Mouse (Mus musculus) layer of hippocampus, adult 18-20 months (tissue): ENCODE measurements around the gene Cd44. TPM values are rescaled to one million over a fixed set of nuclear protein-coding genes. Genes with fewer than 3 reads are reported as not detected.

ENCODE experiments used
- DNase-seq, 2 experiments: peaks; one replicate each; pipeline ENCODE4 v3.0.0; 2022; ENCODE audit warnings: low spot score in 2 of 2
- total RNA-seq, 2 experiments: library from RNA; stranded (reverse); gene quantifications; 2 replicates each; pipeline ENCODE4 v1.2.3; 2021

The Cd44 gene
- total RNA-seq, 2 experiments from 2014 or later: 3.5 to 4.0 TPM

GRCm38 (mm10) chr2:102873848-102874247 lies 27.6 kb downstream of the Cd44 start:
- DNase-seq: no peak

- DNase-seq: no peak
Measured at GRCm38 (mm10) chr2:102873194-102873593, 28.3 kb downstream of the Cd44 start.

DNA sequence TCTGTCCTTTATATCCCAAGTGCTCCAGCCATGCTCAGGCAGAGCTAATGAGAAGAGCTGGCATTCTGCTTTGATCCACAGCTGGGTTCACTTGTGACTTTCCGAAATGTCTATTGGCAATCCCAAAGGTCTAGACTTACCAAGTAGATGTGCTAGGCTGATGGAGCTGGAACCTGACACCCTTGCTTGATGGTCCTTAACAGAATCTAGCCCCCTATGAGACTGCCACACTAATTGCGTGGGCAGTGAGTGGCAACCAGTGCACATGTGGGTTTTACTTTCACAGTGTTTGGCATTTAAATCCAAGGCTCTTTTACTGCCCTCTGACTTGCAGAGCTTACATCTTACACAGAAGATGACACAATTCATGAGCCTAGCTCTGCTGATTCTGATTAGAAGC lies 29.0 kb downstream of the Cd44 start:
- no peak for DNase-seq

GRCm38 (mm10) chr2:102868444-102868843 lies 33.0 kb downstream of the Cd44 start:
- no peak for DNase-seq

DNA sequence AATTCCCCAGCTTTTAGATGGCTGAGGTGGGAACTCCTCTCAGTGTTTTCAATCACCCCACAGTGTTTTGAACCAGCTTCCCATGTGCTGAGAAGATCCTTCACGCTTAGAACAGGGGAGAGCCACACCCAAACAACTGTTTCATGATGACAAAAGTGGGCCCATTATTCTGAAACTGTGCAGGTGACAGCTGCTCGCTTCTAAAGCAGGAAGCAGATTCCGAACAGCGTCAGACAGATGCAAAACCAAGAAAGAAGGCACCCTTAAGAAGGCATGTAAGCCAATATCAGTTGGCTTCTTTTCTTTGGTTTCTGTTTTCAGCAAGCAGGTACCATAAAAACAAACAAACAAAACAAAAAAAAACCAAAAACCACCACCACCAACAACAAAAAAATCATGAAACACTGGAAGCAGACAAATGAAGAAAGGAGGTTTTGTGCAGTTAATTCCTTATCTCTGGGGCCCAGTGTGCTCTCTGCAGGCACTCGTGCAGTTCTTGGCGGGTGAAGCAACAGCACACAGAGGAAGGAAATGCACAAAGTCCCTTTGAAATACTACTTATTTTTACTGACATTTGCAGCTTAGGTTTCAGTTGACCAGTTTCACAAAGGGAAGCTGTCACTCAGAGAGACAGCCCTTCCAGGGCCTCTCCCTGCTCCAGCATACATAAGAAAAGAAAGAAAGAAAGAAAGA lies 33.9 kb downstream of the Cd44 start:
- no peak for DNase-seq

GRCm38 (mm10) chr2:102866594-102866993 lies 34.9 kb downstream of the Cd44 start:
- DNase-seq: no peak

DNA sequence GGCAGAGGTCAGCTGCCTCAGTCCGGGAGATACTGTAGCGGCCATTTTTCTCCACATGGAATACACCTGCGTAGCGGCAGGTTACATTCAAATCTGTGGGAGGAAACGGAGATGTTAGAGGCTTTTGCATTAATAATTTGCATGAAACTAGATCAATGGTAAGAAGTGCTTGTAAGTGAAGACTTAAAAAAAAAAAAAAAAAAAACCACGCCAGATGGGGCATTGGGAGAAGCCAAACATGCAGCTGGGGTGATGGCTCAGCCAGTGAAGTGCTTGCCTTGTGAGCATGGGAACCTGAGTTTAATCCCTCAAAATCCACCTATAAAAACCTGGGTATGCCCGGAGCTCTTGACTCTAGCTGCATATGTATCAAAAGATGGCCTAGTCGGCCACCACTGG lies 36.1 kb downstream of the Cd44 start:
- DNase-seq: no peak

- no peak for DNase-seq
Measured at GRCm38 (mm10) chr2:102864695-102865353, 36.6 kb downstream of the Cd44 start.

DNA sequence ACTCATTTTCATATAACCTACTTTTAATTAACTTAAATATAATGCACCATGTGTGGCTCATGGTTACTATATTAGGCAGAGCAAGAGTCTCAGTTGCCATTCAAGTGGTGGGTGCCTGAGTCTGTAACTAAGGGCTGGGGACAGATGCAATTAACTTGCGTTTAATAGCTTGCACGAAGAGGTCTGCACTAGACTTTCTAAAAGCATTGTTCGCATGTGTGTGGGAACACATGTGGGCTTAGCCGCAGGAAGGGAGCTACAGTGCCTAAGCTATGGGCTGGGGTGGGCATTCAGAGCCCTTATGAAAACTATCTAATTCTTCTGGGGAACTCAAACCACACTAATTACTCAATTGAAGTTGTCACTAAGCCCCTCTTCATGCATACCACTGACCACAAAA lies 37.4 kb downstream of the Cd44 start:
- DNase-seq: no peak

DNA sequence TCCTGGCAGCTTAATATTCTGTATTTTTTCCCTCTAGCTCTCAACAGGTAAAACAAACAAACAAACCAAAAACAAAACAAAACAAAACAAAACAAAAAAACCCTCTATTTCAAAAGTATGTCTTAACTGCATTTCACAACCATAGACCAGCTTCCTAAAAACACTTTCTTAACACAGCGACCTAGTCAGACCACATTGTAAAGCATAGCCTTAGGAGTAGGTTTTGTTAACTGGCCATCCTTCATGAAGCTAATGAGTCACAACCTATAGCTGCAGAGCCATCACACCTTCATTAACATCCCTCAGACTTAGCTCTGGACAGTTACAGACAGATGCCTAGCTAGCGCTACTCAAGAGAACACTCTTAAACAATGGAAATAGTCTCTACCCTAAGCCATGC lies 37.9 kb downstream of the Cd44 start:
- DNase-seq: no peak

DNA sequence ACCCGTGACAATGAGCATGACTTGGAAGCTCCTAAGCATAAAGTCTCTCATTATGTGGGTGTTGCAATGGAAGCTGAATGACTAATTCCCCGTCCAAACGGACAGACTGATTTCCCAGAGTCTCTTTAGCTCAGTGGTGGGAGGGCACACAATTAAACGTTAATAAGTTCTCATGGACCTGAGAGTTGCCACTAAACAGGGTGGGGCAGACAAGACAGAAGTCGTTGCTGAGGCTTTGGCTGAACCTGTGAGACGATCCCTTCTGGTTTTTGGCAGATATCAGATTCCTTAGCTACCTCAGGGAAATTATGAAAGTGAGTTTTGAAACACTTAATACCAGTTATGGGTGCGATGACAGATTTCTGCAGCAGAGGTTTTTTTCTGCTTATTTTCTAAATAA lies 38.8 kb downstream of the Cd44 start:
- no peak for DNase-seq

DNA sequence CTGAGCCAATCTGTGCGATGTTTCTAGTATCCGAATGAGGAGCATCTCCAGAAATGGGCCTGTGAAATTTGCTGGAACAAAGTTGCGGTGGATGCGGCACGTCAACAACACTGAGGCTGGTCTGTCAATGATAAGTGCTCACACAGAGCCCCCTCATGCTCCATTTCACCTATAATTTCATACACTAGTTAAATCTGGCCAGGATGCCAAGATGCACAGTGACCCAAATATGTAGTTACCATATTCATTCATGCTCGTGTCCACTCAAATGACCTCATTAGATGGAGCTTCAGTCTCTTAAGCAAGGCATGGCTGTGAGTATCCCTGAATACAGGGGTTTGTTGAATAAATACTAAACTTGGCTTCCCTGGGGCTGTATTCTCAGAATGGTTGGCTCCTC lies 43.2 kb downstream of the Cd44 start:
- DNase-seq: no peak

DNA sequence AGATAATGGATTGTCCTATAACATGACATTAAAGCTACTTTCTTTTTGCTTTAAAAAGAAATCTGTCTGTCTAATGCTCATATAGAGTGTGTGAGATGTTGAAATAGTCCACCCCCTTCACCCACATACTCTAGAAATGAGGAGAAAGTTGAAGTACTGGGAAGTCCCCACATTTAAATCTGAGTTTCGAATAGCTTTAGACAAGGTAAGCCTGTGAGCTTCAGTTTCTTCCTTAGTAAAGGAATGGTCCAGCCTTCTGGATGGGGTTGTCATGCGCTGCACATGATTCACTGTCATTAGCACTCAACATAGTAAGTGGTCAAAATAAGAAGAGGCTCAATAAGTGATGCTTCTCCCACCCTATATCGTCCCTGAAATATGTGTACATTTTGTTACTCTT lies 48.2 kb downstream of the Cd44 start:
- no peak for DNase-seq

DNA sequence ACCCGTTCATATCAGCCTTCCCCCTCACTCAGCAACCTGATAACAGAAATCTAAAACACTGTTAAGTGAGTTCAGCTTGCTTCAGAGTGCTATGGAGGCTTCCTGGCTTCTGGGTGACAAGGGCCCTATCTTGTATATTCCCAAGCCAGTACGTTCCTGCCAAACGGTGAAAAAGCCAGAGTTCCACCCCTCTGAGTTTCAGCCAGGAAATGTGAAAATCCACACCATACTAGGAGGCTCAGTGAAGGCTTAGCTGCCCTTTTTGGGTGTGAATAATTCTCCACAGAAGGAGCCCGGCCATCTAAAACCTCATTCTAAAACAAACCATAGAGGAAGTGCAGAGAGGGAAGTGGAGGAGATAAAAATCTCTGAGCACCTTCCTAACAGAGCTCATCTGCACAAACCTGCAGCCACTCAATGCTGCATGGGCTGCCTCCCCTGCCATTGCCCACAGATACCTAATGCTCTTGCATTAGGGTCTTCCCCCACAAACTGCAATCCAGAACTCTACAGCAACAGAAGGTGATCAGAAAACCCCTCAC lies 49.5 kb downstream of the Cd44 start:
- DNase-seq: no peak

DNA sequence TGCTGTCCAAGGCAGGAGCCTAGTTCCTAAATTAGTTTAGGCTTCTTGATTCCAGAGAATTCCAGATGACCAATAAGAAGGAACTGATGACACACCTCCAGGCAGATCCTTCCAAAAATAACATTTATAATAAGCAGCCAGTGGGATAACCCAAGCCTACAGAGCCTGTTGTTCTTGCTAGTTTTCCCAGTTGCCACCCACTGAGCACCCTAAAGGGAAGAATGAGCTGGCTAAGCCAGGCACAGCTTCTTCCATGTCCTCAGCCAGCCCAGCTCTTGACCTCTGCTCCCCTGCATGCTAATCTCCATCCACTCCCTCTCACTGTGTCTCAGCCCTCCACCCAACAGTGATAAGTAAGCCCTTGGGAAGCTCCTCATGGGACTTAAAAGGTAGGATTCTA lies 51.4 kb downstream of the Cd44 start:
- DNase-seq: no peak

DNA sequence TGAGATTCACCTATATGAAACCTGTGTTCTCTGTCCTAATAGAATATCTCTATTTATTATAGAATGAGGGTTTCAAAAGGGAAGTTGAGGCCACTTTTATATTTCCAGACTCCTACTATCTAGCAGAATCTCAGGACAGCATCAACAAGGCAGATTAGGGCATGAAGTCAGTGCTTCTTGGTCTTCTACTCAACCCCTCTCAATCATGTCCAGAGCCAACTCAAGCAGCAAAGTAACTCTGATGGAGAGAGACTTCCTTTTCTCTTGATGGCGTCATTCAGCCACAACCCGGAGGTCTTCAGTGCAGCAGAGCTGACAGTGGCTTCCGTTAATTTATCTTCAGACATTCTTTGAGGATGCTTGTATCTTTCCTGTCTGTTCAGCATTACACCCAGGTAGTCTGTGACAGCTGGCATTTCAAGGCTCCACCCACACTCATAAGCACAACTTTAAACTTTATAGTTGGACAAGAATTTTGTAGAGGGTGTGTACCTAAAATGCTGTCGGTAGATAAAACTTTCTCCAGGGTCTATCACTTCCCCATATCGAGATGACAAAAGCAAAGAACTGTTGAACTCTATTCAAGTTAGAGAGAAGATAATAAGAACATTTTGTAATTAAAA lies 52.5 kb downstream of the Cd44 start:
- DNase-seq: no peak

DNA sequence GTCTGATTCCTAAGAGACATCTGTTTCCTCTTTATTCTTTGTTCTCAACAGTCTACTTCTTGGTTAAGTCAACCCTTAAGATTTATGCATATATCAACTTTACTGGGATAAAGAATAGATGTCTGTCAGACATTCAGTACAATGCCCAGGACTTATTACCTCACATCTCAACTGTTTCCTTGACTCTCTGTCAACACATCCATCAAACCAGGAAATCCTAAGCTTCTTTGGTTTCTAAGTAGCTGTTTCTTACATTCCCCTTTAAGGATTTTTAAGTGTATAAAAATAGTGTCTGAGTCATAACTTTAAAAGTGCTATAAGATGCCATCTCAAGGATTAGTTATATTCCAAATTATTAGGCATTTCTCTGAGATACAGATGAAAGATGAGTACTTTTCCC lies 60.2 kb downstream of the Cd44 start:
- no peak for DNase-seq

DNA sequence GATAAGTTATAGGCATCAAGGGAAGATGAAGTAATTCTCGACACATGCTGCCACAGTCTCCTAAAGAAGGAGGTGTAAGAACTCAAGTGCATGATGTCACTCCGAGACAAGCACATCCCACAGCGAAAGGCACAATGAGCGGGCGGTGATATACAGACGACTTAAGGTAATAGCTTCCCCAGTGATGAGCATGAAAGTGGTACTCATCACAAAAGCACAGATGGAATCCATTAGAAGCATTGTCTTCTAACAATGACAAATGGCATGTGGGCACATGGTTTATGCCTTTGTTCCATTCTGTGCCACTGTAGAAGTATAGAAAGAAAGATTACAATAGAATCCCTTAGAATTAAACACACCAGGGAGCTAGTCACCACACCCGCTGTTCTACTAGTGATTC lies 63.3 kb downstream of the Cd44 start:
- DNase-seq: peak in 1 of 2 experiments; percentile 20

DNA sequence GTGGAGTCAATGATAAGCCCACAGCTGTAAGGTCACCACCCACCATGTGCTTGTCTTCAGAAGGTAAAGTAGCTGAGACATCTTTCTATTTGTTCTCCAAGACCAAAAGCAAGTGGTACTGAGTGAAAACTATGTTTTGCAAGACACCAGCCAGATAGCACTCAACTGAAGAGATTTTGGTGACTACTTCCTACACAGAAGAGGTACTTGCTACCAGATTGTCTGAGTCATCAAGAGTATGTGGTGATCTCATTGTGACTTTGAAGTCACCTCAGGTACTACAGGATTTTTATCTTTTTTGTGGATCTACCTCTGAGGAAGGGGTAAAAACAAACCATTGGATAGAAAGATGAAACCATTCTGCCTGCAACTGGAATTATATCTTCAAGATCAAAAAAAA lies 69.9 kb downstream of the Cd44 start:
- DNase-seq: no peak

- DNase-seq: peak; percentile 50 to 84
Measured at GRCm38 (mm10) chr2:102829201-102829600, 72.3 kb downstream of the Cd44 start.

DNA sequence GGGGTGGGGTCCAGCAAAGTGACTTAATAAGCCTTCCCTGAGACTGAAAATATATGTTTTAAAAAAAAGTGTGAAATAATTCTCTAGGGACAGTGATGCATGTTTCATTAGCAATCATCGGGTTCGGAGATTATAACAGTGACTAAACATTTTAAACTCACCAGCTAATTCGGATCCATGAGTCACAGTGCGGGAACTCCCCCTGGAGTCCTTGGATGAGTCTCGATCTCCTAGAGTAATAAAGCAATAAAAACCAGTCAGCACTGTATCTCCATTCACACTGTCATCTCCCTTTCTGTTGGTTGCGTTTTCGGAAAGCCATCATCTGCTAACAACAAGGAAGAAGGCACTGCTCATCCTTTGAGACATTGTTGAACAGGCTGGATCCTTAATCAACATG lies 73.1 kb downstream of the Cd44 start:
- no peak for DNase-seq

DNA sequence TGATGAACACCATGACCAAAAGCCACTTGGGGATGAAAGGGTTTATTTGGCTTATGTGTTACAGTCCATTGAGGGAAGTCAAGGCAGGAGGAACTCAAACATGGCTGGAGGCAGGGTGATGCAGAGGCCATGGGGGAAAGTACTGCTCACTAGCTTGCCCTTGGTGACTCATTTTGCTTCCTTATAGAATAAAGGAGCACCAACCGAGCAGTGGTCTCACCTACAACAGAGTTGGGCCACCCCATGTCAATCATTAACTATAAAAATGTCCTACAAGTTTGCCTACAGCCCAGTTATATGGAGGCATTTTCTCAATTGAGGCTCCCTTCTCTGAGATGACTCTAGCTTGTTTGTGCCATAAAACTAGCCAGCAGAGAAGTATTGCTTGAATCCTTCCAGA lies 73.6 kb downstream of the Cd44 start:
- DNase-seq: no peak
